Mouse (Mus musculus) stomach, postnatal 0 days (tissue): ENCODE measurements at regions not wholly inside any gene's neighbourhood (a gene's known extent, or its start where the extent isn't known, plus 50 kb on each side); places are given as distances from the start of the nearest gene placed in this dataset.

Experiments used
- ATAC-seq: fragments of 200-750 bp; cut with Nextera tagmentation; 2 replicates; pipeline ENCODE4 v1.8.0; 2017; ENCODE audit not compliant: low FRiP score, low TSS enrichment
- DNase-seq: peaks from one replicate; pipeline ENCODE4 v3.0.0-alpha.2; 2016; ENCODE audit warnings: low spot score
- H3K27ac ChIP-seq: fragments of 300-500 bp; sonication (generic); replicated peaks from 2 replicates; pipeline ENCODE4 v1.5.1; 2014; ENCODE audit warnings: mild to moderate bottlenecking, control low read depth
- H3K27me3 ChIP-seq: fragments of 300-500 bp; sonication (generic); 2 replicates; pipeline ENCODE4 v1.6.1; 2014; ENCODE audit warnings: low read length; ENCODE audit not compliant: control insufficient read depth, insufficient read depth
- H3K36me3 ChIP-seq: fragments of 300-500 bp; sonication (generic); 2 replicates; pipeline ENCODE4 v1.6.1; 2014; ENCODE audit warnings: low read length, mixed read lengths; ENCODE audit not compliant: control insufficient read depth, insufficient read depth
- H3K4me1 ChIP-seq: fragments of 300-500 bp; sonication (generic); replicated peaks from 2 replicates; pipeline ENCODE4 v1.6.1; 2014; ENCODE audit warnings: antibody characterized with exemption; ENCODE audit not compliant: control insufficient read depth, insufficient read depth
- H3K4me2 ChIP-seq: fragments of 300-500 bp; sonication (generic); replicated peaks from 2 replicates; pipeline ENCODE4 v1.6.1; 2014; ENCODE audit warnings: low read depth, mild to moderate bottlenecking, control low read depth, moderate library complexity
- H3K4me3 ChIP-seq: fragments of 300-500 bp; sonication (generic); 2 replicates; pipeline ENCODE4 v1.5.1; 2014; ENCODE audit warnings: low read depth, low read length, control low read depth
- H3K9ac ChIP-seq: fragments of 300-500 bp; sonication (generic); 2 replicates; pipeline ENCODE4 v1.6.1; 2014; ENCODE audit warnings: mild to moderate bottlenecking, low read length, control low read depth, mixed read lengths
- H3K9me3 ChIP-seq: fragments of 300-500 bp; sonication (generic); 2 replicates; pipeline ENCODE4 v1.6.1; 2016; ENCODE audit warnings: low read length; ENCODE audit not compliant: control insufficient read depth
- CTCF ChIP-seq: IDR thresholded peaks from 2 replicates; pipeline ENCODE4 v1.5.1; 2016; ENCODE audit warnings: antibody characterized with exemption, low read depth, mild to moderate bottlenecking, moderate library complexity
- EP300 ChIP-seq: optimal IDR thresholded peaks from 2 replicates; pipeline ENCODE3; 2016; ENCODE audit warnings: antibody characterized with exemption
- WGBS: fragments of 180-500 bp; shearing (Covaris S2); extraction: QIAGEN DNeasy Blood & Tissue Kit; methylation state at CpG from one replicate; pipeline ENCODE4 v1.1.7; 2014; 5-methylcytosine and 5-hydroxymethylcytosine counted together

DNA sequence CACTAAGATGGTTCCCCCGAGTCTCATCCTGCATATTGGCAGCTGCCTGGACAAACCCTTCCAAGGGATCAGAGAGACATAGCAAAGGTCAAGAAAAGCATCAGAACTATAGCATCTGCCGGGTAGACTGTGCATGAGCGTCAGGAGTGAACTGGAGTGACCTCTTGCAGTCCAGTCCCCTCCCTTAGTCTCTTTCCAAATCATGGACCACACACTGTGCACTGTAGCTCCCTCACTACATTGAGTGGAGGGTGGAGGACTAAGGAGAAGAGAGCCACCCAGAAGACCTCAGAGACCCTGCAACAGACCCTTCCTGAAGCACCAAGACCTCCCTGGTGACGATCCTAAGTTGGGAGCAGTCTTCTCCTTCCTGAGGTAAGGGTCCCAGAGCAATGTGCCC, 107.8 kb upstream of the Cd93 start:
- WGBS = 75% methylated on average over 4 of the region's 4 CpGs
- H3K4me3 ChIP-seq = no peak overlapping the region
- ATAC-seq (no peak), DNase-seq (no peak)
- H3K27me3 ChIP-seq = no peaks in the 10 kb centered on the region
- H3K9ac ChIP-seq = no peak overlapping the region
- no peaks in the 10 kb centered on the region for H3K4me1 ChIP-seq
- no peaks in the 10 kb centered on the region for H3K36me3 ChIP-seq
- H3K27ac ChIP-seq = no peak overlapping the region
- H3K4me2 ChIP-seq = no peak overlapping the region
- no peaks in the 10 kb centered on the region for H3K9me3 ChIP-seq
- TF ChIP-seq EP300 (no peak), CTCF (no peak)

GRCm38 (mm10) chr2:148549618-148550017, 106.3 kb upstream of the Cd93 start:
- no peaks in the 10 kb centered on the region for H3K27me3 ChIP-seq

GRCm38 (mm10) chr2:148542340-148542739, 99.0 kb upstream of the Cd93 start:
- Histone ChIP-seq H3K4me1 (no peaks in the 10 kb centered on the region), H3K36me3 (no peaks in the 10 kb centered on the region), H3K9me3 (no peaks in the 10 kb centered on the region), H3K9ac (no peak overlapping the region), H3K27ac (no peak overlapping the region), H3K4me2 (no peak overlapping the region), H3K4me3 (no peak overlapping the region), H3K27me3 (no peaks in the 10 kb centered on the region)
- TF ChIP-seq CTCF (no peak), EP300 (no peak)
- DNase-seq = no peak
- no peak for ATAC-seq

More at GRCm38 (mm10) chr2:148549618-148550017, 106.3 kb upstream of the Cd93 start:
- TF ChIP-seq CTCF (no peak), EP300 (no peak)
- no peak overlapping the region for H3K4me3 ChIP-seq
- ATAC-seq (no peak), DNase-seq (no peak)
- no peaks in the 10 kb centered on the region for H3K36me3 ChIP-seq
- H3K9me3 ChIP-seq = no peaks in the 10 kb centered on the region
- H3K27ac ChIP-seq = no peak overlapping the region
- no peak overlapping the region for H3K9ac ChIP-seq
- no peak overlapping the region for H3K4me2 ChIP-seq
- no peaks in the 10 kb centered on the region for H3K4me1 ChIP-seq
- WGBS = 92% methylated on average over 1 of the region's 1 CpGs

DNA sequence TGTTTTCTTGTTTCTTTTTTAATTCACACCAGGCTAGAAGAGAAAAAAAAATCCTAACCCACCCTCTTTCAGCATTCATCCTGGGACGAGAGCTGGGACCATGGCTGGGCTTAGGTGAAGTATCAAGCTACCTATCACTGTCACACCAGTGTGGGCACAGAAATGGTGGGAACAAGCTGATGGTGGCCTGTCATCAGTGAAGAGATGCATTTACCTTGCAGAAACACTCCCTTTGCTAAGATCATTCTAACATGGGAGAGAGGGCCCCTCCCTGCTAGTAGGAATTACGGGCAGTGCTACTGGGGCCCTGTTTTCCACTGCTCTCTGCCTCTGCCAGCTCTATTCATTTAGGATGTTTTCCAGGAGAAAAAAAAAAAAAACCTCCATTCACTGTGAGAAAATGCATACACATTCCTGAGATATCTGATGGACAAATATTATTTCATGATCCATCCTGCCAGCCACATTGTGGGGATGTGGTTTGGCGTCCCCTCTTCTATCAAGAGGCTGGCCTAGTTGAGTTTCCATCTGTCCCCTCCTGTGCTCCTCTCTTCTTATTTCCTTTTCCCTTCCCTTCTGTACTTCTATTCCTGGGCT, 94.6 kb upstream of the Cd93 start:
- no peaks in the 10 kb centered on the region for H3K27me3 ChIP-seq
- H3K9me3 ChIP-seq = no peaks in the 10 kb centered on the region
- no peak for ATAC-seq
- H3K4me3 ChIP-seq = no peak overlapping the region
- no peak for DNase-seq
- H3K36me3 ChIP-seq = no peaks in the 10 kb centered on the region
- no peak overlapping the region for H3K27ac ChIP-seq
- no peaks in the 10 kb centered on the region for H3K4me1 ChIP-seq
- no peak overlapping the region for H3K4me2 ChIP-seq
- TF ChIP-seq EP300 = no peak
- TF ChIP-seq CTCF = no peak
- no peak overlapping the region for H3K9ac ChIP-seq
- WGBS = 46% methylated on average over 3 of the region's 3 CpGs

GRCm38 (mm10) chr2:148537251-148537650, 93.9 kb upstream of the Cd93 start:
- no peak overlapping the region for H3K4me3 ChIP-seq
- ATAC-seq (no peak), DNase-seq (no peak)
- no peaks in the 10 kb centered on the region for H3K9me3 ChIP-seq
- no peak overlapping the region for H3K27ac ChIP-seq
- 83% methylated on average over 5 of the region's 5 CpGs for WGBS
- no peak for TF ChIP-seq CTCF
- no peak for TF ChIP-seq EP300
- H3K27me3 ChIP-seq = no peaks in the 10 kb centered on the region
- H3K36me3 ChIP-seq = no peaks in the 10 kb centered on the region
- no peaks in the 10 kb centered on the region for H3K4me1 ChIP-seq
- no peak overlapping the region for H3K9ac ChIP-seq
- H3K4me2 ChIP-seq = no peak overlapping the region

DNA sequence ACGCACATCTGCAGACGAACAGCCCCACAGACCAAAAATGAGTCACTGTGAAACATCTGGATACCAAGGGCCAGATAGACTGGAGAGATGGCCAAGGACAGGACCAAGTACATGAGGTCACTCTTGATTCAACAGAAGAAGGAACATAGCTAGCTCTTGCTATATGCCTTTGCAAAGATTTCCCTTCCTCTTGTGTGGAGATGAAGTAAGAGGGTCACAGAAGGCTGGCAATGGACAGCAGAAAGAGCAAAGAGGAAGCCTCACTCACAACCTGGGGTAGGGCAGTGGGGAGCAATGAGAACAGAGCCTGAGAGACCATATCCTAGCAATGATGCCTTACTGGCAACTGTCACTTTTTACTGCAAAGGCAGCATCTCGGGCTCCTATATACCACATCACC, 93.2 kb upstream of the Cd93 start:
- no peaks in the 10 kb centered on the region for H3K9me3 ChIP-seq
- H3K4me1 ChIP-seq = no peaks in the 10 kb centered on the region
- no peak overlapping the region for H3K27ac ChIP-seq
- 90% methylated on average over 3 of the region's 3 CpGs for WGBS
- H3K36me3 ChIP-seq = no peaks in the 10 kb centered on the region
- no peak overlapping the region for H3K4me2 ChIP-seq
- no peaks in the 10 kb centered on the region for H3K27me3 ChIP-seq
- no peak overlapping the region for H3K9ac ChIP-seq
- no peak for DNase-seq
- no peak for ATAC-seq
- H3K4me3 ChIP-seq = no peak overlapping the region
- TF ChIP-seq EP300 = no peak
- TF ChIP-seq CTCF = no peak
